Mouse (Mus musculus) cortical plate, adult 2 months (tissue): ENCODE data around the gene Zfp282.

ENCODE experiments used
- CTCF ChIP-seq: fragments of 200-500 bp; IDR thresholded peaks from 2 replicates; pipeline ENCODE4 v1.5.1; 2011; ENCODE audit warnings: mild to moderate bottlenecking, control low read depth, low read length; ENCODE audit not compliant: insufficient read depth; ENCODE audit errors: extremely low read depth
- POLR2A ChIP-seq: fragments of 200-500 bp; IDR thresholded peaks from 2 replicates; pipeline ENCODE4 v1.6.1; 2011; ENCODE audit warnings: mild to moderate bottlenecking, low read length, control low read depth; ENCODE audit not compliant: insufficient read depth; ENCODE audit errors: extremely low read depth

DNA sequence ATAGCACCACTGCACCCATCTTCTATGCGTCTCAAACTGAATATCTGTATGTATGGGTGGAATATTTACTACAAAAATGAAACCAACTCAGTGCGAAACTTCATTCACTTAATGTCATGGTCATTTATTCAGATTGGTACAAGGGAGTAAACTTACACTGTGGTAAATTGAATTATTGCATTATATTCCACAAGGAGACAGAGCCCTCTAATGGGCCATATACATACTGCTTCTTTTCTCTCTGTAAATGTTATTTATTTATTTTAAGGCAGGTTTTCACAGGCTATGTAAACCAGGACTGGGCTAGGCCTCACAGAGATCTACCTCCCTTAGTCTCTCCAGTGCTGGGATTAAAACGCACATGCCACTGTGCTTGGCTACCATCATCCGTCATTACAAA lies 49.5 kb upstream of the Zfp282 start:
- TF ChIP-seq CTCF: no peak
- TF ChIP-seq POLR2A: no peak
